Mouse (Mus musculus): Measurements from ENCODE around the gene Nhlrc1.

The Nhlrc1 gene

DNA sequence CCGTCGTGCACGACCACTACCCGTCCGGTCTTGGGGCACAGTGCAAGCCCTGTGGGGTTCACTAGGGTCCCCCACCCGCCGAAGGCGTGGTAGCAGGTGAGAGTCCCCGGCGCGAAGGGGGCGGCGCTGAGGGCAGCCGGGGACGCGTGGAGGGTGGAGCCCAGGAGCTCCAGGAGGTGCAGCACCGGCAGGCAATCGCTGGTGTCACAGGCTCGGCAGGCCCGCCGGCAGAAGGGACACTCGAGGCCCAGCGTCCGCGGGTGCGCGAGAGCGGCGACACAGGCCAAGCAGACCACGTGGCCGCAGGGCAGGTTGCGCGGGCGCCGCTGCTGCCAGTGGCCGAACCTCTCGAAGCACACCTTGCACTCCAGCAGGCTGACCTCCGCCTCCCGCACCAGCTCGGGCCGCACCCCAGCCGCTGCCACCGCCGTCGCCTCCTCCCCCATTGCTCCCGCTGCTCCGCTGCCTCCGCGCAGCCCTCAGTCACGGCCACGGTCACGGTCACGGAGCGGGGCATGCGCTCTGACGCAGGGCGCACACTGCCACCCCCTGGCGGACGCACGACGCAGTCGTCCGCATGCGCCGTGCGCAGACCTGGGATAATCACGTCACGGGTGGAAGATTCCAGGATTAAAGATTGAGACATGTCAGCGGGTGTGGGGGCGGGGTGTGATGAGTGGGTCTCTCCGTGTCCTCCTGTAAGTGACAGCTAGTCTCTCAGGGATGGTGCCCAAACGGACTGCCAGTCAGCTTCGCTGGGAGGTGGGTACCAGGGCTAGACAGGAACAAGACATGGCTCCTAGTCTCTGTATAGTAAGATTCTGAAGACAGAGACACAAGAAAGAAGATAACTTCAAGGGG, at the start of gene Nhlrc1:
TSS of gene Nhlrc1 (minus strand) at position 517 of the 861 bp plus-strand sequence.
- DNase-seq = peak; percentile 90 to 92

DNA sequence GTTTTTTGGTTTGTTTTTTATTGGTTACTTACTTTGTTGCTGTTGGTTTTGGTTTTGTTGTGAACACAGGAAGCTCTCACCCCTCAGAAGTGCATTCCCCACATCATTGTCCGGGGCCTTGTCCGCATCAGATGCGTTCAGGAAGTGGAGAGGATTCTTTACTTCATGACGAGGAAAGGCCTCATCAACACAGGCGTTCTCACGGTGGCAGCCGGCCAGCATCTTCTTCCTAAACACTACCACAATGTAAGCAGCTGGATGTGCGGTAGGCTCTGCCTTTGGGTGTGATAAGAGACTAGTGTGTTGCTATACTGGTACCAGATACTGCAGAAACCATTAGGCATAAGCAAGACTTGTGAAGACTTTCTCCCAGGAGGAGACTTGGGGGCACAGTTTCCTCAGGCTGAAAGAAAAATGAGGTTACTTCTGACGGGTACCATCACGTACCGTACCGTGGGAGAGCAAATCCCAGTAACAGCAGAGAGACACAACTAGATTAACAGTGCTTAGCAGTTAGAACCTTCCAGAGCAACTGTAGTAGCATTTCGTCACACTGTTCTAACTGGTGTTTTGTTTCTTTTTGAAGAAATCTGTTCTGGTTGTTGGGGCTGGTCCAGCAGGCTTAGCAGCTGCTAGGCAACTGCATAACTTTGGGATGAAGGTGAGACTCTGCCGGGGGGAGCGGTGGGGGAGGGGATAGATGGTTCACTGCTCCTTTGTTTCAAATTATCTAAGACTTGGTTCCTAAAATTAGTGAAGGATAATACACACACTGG, 49.5 kb upstream of the Nhlrc1 start:
- no peak for DNase-seq

- DNase-seq = no peak
Measured at GRCm38 (mm10) chr13:47062756-47063155, 48.1 kb upstream of the Nhlrc1 start.

- no peak for DNase-seq
Measured at GRCm38 (mm10) chr13:47056781-47057180, 42.1 kb upstream of the Nhlrc1 start.

DNA sequence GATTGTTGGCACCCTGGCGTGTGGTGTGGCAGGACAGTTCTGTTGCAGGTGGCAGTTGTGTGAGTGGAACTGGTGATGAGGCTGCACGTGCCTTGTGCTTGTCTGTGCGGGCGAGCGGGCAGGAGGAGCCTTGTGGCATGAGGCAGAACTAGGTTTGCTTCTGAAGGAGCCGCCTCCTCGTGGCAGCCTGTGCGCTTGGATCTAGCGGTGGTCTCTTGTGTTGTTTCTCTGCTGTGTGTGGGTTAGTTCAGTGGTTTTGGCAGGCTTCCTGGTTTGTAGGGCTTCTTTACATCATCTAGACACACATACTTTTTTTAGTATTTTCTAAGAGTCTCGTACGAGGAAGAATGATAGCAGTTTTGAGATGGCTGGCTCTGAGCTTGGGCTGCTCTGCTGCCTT, 41.5 kb upstream of the Nhlrc1 start:
- no peak for DNase-seq

GRCm38 (mm10) chr13:47053971-47054370, 39.3 kb upstream of the Nhlrc1 start:
- no peak for DNase-seq

DNA sequence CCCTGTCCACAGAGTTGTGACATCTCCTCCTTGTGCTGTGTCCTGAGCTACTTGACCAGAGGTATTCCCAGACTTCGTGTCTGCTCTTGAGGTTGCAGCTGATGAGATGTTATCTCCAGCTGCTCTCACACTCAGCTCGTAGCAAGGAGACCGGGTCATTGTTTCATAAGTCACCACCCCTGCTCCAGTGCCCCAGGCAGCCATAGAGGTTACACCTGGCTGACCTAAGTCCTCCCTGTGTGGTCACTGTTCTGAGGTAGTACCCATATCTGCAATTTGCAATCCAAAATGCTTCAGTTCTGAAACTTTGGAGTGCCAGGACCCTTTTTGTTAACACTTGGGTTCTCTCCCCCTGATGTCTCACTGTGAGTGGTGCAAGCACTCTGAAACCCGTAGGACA, 35.4 kb upstream of the Nhlrc1 start:
- no peak for DNase-seq

- DNase-seq = no peak
Measured at GRCm38 (mm10) chr13:47047996-47048395, 33.3 kb upstream of the Nhlrc1 start.

DNA sequence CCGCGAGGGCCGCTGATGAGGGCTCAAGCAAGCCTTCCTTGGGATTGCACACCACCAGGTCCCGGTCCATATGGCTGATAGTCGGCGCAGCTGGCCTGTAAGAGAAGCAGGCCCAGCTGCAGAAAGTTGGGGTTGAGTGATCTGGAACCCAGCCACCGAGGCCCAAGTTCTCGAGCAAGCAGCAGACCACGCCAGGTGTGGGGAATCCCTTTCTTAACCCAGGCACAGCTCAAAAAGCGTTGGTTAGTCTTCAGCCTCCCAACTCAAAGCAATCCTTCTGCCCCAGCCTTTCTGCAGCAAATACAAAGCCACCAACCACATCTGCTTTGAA, 29.9 kb upstream of the Nhlrc1 start, which contains the start of gene Tpmt:
TSS of gene Tpmt (minus strand) at position 121 of the 331 bp plus-strand sequence.
- peak; percentile 36 to 45 for DNase-seq

DNA sequence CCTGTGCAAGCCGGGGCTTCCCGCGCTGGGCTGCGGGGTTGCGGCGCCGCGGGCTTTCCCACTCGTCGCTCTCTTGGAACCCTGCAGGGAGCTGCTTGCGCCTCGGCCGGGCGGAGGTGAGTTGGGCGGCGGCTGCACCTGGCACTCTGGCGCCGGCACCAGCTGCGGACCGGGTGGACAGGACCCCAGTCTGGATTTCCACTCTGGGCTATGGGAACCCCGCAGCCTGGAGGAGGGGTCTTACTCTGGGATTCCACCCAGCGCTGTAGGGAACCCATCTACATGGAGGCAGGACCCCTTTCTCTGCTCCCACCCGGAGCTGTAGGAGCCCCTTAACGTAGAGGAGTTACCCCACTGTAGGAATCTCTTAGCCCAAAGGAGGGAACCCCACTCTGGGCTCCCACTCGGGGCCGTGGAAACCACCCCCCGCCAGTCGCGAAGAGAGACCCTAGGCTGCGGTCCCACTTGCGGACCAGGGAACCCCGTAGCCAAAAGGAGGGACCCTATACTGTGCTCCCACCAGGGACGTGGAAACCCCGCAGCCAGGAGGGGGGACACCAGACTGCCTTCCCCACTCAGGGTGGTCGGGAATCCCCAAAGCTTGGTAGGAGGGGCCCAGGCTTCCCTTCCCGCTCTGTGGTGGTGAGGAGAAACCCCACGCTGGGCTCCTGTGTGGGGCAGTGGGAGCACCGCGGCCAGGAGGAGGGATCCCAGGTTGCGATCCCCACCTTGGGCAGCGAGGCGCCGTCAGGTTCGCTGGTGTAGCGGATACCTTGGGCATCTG, 29.4 kb upstream of the Nhlrc1 start:
- peak in 1 of 2 experiments; percentile 49 for DNase-seq

GRCm38 (mm10) chr13:47043030-47043680, 28.5 kb upstream of the Nhlrc1 start, which contains the start of gene Kdm1b:
Gene Kdm1b (plus strand): TSS chr13:47043499.
- peak; percentile 99 for DNase-seq

- DNase-seq = peak in 1 of 2 experiments; percentile 16
Measured at GRCm38 (mm10) chr13:47042024-47042633, 27.5 kb upstream of the Nhlrc1 start.

DNA sequence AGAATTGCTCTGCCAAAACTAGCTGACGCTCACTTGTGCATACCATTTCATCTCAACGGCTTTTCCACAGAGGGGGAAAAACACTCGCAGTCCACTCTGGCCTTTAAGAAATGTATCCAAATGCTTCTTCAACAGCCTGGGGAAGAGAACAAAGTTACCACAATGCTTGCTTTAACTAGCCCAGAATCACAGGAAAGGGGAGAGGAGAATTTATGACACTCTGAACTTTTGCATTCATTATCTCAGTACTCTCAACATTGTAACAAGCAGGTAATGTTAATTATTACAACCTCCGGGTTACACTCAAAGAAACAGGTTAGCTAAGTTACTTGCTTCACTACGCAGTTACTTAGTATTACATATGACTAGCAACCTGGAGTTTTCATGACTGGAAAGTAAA, 25.4 kb upstream of the Nhlrc1 start:
- DNase-seq = no peak

- no peak for DNase-seq
Measured at GRCm38 (mm10) chr13:47037946-47038345, 23.3 kb upstream of the Nhlrc1 start.

GRCm38 (mm10) chr13:47033602-47034001, 19.0 kb upstream of the Nhlrc1 start:
- no peak for DNase-seq

GRCm38 (mm10) chr13:47030376-47031107, 15.9 kb upstream of the Nhlrc1 start:
- no peak for DNase-seq

- DNase-seq = peak in 1 of 2 experiments; percentile 25
Measured at GRCm38 (mm10) chr13:47020798-47021197, 6.1 kb upstream of the Nhlrc1 start.

DNA sequence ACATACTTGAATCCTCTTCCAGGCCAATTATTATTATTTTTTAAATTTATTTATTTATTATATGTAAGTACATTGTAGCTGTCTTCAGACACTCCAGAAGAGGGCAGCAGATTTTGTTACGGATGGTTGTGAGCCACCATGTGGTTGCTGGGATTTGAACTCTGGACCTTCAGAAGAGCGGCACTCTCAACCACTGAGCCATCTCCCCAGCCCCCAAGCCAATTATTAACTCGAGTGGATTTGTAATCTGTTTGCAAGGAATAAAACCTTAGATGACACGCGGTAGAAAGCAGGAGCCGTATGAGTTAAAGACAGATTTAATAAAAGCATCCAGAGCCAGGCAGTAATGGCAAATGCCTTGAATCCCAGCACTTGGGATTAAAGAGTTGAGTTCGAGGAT, 5.1 kb upstream of the Nhlrc1 start:
- no peak for DNase-seq

GRCm38 (mm10) chr13:47017259-47017658, 2.6 kb upstream of the Nhlrc1 start:
- peak; percentile 77 to 81 for DNase-seq

GRCm38 (mm10) chr13:47015195-47015501, 498 bp upstream of the Nhlrc1 start:
- DNase-seq = no peak

GRCm38 (mm10) chr13:47013740-47014139, 910 bp downstream of the Nhlrc1 start:
- peak in 1 of 2 experiments; percentile 22 for DNase-seq
